Mouse (Mus musculus) CH12.LX (cell line): ENCODE measurements at regions not wholly inside any gene's neighbourhood (a gene's known extent, or its start where the extent isn't known, plus 50 kb on each side); places are given as distances from the start of the nearest gene placed in this dataset.

Source experiments
- DNase-seq: peaks from one replicate; pipeline ENCODE4 v3.0.0-alpha.2; 2013; ENCODE audit errors: extremely low read depth
- H3K27ac ChIP-seq: 2 replicates; pipeline ENCODE4 v1.5.1; 2012; ENCODE audit warnings: low read depth, mild to moderate bottlenecking, control low read depth, moderate library complexity; ENCODE audit not compliant: insufficient read depth
- H3K27me3 ChIP-seq: replicated peaks from 2 replicates; pipeline ENCODE3; 2012; ENCODE audit warnings: inconsistent platforms
- H3K36me3 ChIP-seq, 2 experiments: replicated peaks in 1 of 2; 2 replicates each; pipeline versions ENCODE3 to v1.6.1; 2012; ENCODE audit warnings: inconsistent platforms in 1 of 2, low read length in 1 of 2, mild to moderate bottlenecking in 1 of 2, mixed read lengths in 1 of 2, moderate library complexity in 1 of 2; ENCODE audit not compliant: control insufficient read depth in 1 of 2, insufficient read depth in 1 of 2
- H3K4me1 ChIP-seq, 2 experiments: 2 replicates each; pipeline ENCODE4 v1.6.1; 2012; ENCODE audit warnings: inconsistent platforms in 1 of 2, moderate library complexity in 1 of 2; ENCODE audit not compliant: insufficient read depth in 2 of 2, control insufficient read depth in 1 of 2
- H3K4me2 ChIP-seq: 2 replicates; pipeline ENCODE4 v1.6.1; 2012; ENCODE audit warnings: low read depth, mild to moderate bottlenecking, control low read depth; ENCODE audit not compliant: poor library complexity, insufficient read depth, severe bottlenecking
- H3K4me3 ChIP-seq, 3 experiments: fragments of 150-350 bp in 1 of 3; sonication (generic) in 1 of 3; replicated peaks in 1 of 3; 2 replicates each; pipeline versions ENCODE3 to v1.5.1; 2011 to 2012; ENCODE audit warnings: low read depth in 2 of 3, low read length in 2 of 3, mild to moderate bottlenecking in 2 of 3, moderate library complexity in 2 of 3, control low read depth in 1 of 3, improper control_type of control experiment in 1 of 3, inconsistent platforms in 1 of 3, mixed read lengths in 1 of 3; ENCODE audit not compliant: poor library complexity in 1 of 3
- H3K79me2 ChIP-seq: replicated peaks from 2 replicates; pipeline ENCODE4 v1.6.1; 2012; ENCODE audit warnings: mild to moderate bottlenecking, moderate library complexity; ENCODE audit not compliant: control insufficient read depth, poor library complexity, insufficient read depth, severe bottlenecking; ENCODE audit errors: extremely low read depth
- H3K9ac ChIP-seq: 2 replicates; pipeline ENCODE4 v1.6.1; 2012; ENCODE audit warnings: low read depth, mild to moderate bottlenecking, control low read depth, moderate library complexity; ENCODE audit not compliant: insufficient read depth
- H3K9me3 ChIP-seq: replicated peaks from 2 replicates; pipeline ENCODE3; 2012; ENCODE audit warnings: low read length, inconsistent platforms, mixed read lengths
- BHLHE40 ChIP-seq: IDR thresholded peaks from 2 replicates; pipeline ENCODE4 v1.6.1; 2011; ENCODE audit warnings: mild to moderate bottlenecking, low read depth, low read length, improper control_type of control experiment
- CHD1 ChIP-seq: IDR thresholded peaks from 2 replicates; pipeline ENCODE4 v1.6.1; 2012; ENCODE audit warnings: low read depth, low read length, improper control_type of control experiment, inconsistent platforms
- CHD2 ChIP-seq: IDR thresholded peaks from 2 replicates; pipeline ENCODE4 v1.6.1; 2011; ENCODE audit warnings: low read length, improper control_type of control experiment
- CTCF ChIP-seq, 2 experiments: IDR thresholded peaks in 1 of 2; conservative IDR thresholded peaks in 1 of 2; 2 replicates each; pipeline ENCODE4 v1.5.1; 2011 to 2012; ENCODE audit warnings: low read depth in 2 of 2, low read length in 2 of 2, improper control_type of control experiment in 1 of 2, inconsistent platforms in 1 of 2, mild to moderate bottlenecking in 1 of 2, moderate library complexity in 1 of 2
- E2F4 ChIP-seq: IDR thresholded peaks from 2 replicates; pipeline ENCODE4 v1.6.1; 2011; ENCODE audit warnings: low read depth, low read length, improper control_type of control experiment; ENCODE audit not compliant: insufficient replicate concordance
- ELF1 ChIP-seq: IDR thresholded peaks from 2 replicates; pipeline ENCODE4 v1.6.1; 2014; ENCODE audit warnings: low read depth, mild to moderate bottlenecking, inconsistent platforms, low read length, improper control_type of control experiment
- EP300 ChIP-seq: IDR thresholded peaks from 2 replicates; pipeline ENCODE4 v1.6.1; 2011; ENCODE audit warnings: low read length, improper control_type of control experiment
- ETS1 ChIP-seq: conservative IDR thresholded peaks from 2 replicates; pipeline ENCODE4 v1.6.1; 2012; ENCODE audit warnings: low read depth, mild to moderate bottlenecking, inconsistent platforms, low read length, improper control_type of control experiment, moderate library complexity
- GABPA ChIP-seq: IDR thresholded peaks from 2 replicates; pipeline ENCODE4 v1.6.1; 2012; ENCODE audit warnings: low read depth, low read length, improper control_type of control experiment, inconsistent platforms; ENCODE audit not compliant: insufficient replicate concordance
- IRF4 ChIP-seq: IDR thresholded peaks from 2 replicates; pipeline ENCODE4 v1.6.1; 2014; ENCODE audit warnings: low read depth, mild to moderate bottlenecking, inconsistent platforms, low read length, improper control_type of control experiment
- MEF2A ChIP-seq: IDR thresholded peaks from 2 replicates; pipeline ENCODE4 v1.6.1; 2014; ENCODE audit warnings: low read depth, mild to moderate bottlenecking, inconsistent platforms, low read length, improper control_type of control experiment, borderline replicate concordance
- MXI1 ChIP-seq: IDR thresholded peaks from 2 replicates; pipeline ENCODE4 v1.6.1; 2011; ENCODE audit warnings: mild to moderate bottlenecking, low read depth, low read length, improper control_type of control experiment
- MYC ChIP-seq: IDR thresholded peaks from 2 replicates; pipeline ENCODE4 v1.6.1; 2011; ENCODE audit warnings: low read depth, mild to moderate bottlenecking, improper control_type of control experiment, low read length
- NELFE ChIP-seq: IDR thresholded peaks from 2 replicates; pipeline ENCODE4 v1.6.1; 2011; ENCODE audit warnings: low read depth, low read length, improper control_type of control experiment
- NRF1 ChIP-seq: IDR thresholded peaks from 2 replicates; pipeline ENCODE4 v1.6.1; 2014; ENCODE audit warnings: low read depth, mild to moderate bottlenecking, inconsistent platforms, low read length, improper control_type of control experiment, moderate library complexity
- POLR2A ChIP-seq: IDR thresholded peaks from 2 replicates; pipeline ENCODE4 v1.6.1; 2011; ENCODE audit warnings: low read depth, mild to moderate bottlenecking, improper control_type of control experiment, low read length
- RAD21 ChIP-seq: IDR thresholded peaks from 2 replicates; pipeline ENCODE4 v1.6.1; 2011; ENCODE audit warnings: low read depth, mild to moderate bottlenecking, low read length, improper control_type of control experiment, moderate library complexity
- SIN3A ChIP-seq: IDR thresholded peaks from 2 replicates; pipeline ENCODE4 v1.6.1; 2012; ENCODE audit warnings: low read length, improper control_type of control experiment, inconsistent platforms
- SMC3 ChIP-seq: IDR thresholded peaks from 2 replicates; pipeline ENCODE4 v1.6.1; 2011; ENCODE audit warnings: low read depth, low read length, improper control_type of control experiment
- TBP ChIP-seq: conservative IDR thresholded peaks from 2 replicates; pipeline ENCODE4 v1.6.1; 2011; ENCODE audit warnings: low read depth, low read length, improper control_type of control experiment
- TCF12 ChIP-seq: IDR thresholded peaks from 2 replicates; pipeline ENCODE4 v1.6.1; 2014; ENCODE audit warnings: low read depth, mild to moderate bottlenecking, inconsistent platforms, low read length, improper control_type of control experiment
- USF2 ChIP-seq: conservative IDR thresholded peaks from 2 replicates; pipeline ENCODE4 v1.6.1; 2011; ENCODE audit warnings: low read depth, low read length, improper control_type of control experiment
- ZC3H11A ChIP-seq: IDR thresholded peaks from 2 replicates; pipeline ENCODE4 v1.6.1; 2012; ENCODE audit warnings: low read depth, mild to moderate bottlenecking, inconsistent platforms, low read length, improper control_type of control experiment
- ZMIZ1 ChIP-seq: IDR thresholded peaks from 2 replicates; pipeline ENCODE4 v1.6.1; 2012; ENCODE audit warnings: low read depth, mild to moderate bottlenecking, inconsistent platforms, low read length, improper control_type of control experiment
- ZNF384 ChIP-seq: IDR thresholded peaks from 2 replicates; pipeline ENCODE4 v1.6.1; 2012; ENCODE audit warnings: low read depth, low read length, improper control_type of control experiment, inconsistent platforms
- dilution Hi-C: fragments of 300-500 bp; cut with MboI; formaldehyde crosslinking; loops from 2 replicates; pipeline ENCODE4 v1.14.3; 2020; ENCODE audit warnings: low sequenced_read_pairs; ENCODE audit not compliant: extremely low pct_unique_long_range_greater_than_20kb, extremely low pct_ligation_motif_present
- in situ Hi-C: fragments of 300-500 bp; cut with MboI; formaldehyde crosslinking; loops from 3 replicates; pipeline ENCODE4 v1.14.3; 2019; ENCODE audit warnings: low sequenced_read_pairs, low pct_ligation_motif_present, low pct_unique_long_range_greater_than_20kb, mixed read lengths

DNA sequence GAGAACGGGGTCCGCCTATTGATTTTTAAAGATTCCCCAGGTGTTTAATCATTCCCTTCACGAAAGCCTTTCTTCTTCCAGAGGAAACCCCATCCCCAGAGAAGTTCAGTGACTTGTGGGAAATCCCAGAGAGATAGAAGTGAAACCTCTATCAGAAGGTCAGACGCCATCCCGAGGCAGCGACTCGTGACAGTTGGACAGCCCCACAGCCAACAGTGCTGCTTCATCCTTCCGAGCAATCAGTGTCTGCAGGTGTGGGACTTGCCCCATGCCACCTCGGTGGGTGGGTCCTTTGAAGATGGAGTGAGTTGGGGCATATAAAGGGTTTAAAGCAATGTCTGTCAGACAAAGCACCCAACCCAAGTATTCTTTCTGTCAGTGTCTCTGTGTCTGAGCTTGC is 139.9 kb upstream of the Prok2 start:
- peak; percentile 77 for TF ChIP-seq TCF12
- TF ChIP-seq IRF4: peak; percentile 80
- TF ChIP-seq GABPA: no peak
- TF ChIP-seq MEF2A: peak; percentile 77
- 0 out of 2 replicates have a peak, but pooled peaks have one; percentile 38 for TF ChIP-seq TBP
- peak; percentile 80 for TF ChIP-seq ETS1
- TF ChIP-seq ZC3H11A: no peak
- 0 out of 2 replicates have a peak, but pooled peaks have one; percentile 20 for TF ChIP-seq MYC
- TF ChIP-seq BHLHE40: peak; percentile 87
- peak; percentile 53; the same call in 1 of the 2 replicates for TF ChIP-seq EP300
- DNase-seq: peak; percentile 75
- H3K4me2 ChIP-seq: peak overlapping the region; percentile 63
- dilution Hi-C loops (no loop called here), in situ Hi-C loops (no loop called here)
- peaks cover 0 to 3% of the 10 kb centered on the region in 2 experiments for H3K36me3 ChIP-seq
- no peaks in the 10 kb centered on the region for H3K9me3 ChIP-seq
- H3K4me1 ChIP-seq: peaks cover 15 to 50% of the 10 kb centered on the region in 2 experiments
- no peaks in the 10 kb centered on the region for H3K79me2 ChIP-seq
- H3K27ac ChIP-seq: no peak overlapping the region; the same call in 1 of the 2 replicates
- no peaks in the 10 kb centered on the region for H3K27me3 ChIP-seq
- H3K9ac ChIP-seq: no peak overlapping the region
- H3K4me3 ChIP-seq: no peak overlapping the region

DNA sequence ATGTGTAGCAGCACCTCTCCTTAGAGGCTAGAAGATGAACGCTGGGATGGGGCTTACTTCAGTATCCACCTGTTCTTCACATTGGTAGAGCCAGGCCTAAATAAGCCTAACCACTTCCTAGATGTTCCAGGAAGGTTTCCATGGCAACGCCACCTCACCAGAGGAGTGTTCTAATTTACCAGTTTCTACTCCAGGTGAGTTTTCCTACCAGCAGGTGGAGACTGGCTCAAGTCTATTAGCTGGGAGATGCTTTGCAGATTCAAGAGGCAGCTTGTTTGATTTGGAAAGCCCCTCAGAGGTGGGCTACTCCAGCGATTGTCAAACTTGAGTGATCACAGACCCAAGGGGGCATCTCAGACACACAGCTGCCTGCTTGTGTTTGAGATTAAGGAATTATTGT is 138.8 kb upstream of the Prok2 start:
- in situ Hi-C loops (no loop called here), dilution Hi-C loops (no loop called here)
- Histone ChIP-seq H3K4me1 (peaks cover 15 to 53% of the 10 kb centered on the region in 2 experiments), H3K36me3 (peaks cover 0 to 3% of the 10 kb centered on the region in 2 experiments), H3K4me3 (no peak overlapping the region), H3K79me2 (no peaks in the 10 kb centered on the region), H3K27me3 (no peaks in the 10 kb centered on the region)
- no peak for TF ChIP-seq ELF1
- no peak for TF ChIP-seq MXI1
- TF ChIP-seq POLR2A: no peak
- no peak for TF ChIP-seq ZMIZ1
- TF ChIP-seq CHD1: no peak
- no peak for TF ChIP-seq TCF12
- peak; percentile 55 for TF ChIP-seq SMC3
- TF ChIP-seq E2F4: no peak
- TF ChIP-seq SIN3A: no peak
- no peak for TF ChIP-seq NRF1
- TF ChIP-seq MEF2A: no peak
- no peak for TF ChIP-seq ZNF384
- TF ChIP-seq CHD2: no peak
- peak in 1 of 2 experiments; percentile 59; a peak in 2 of 4 replicates for TF ChIP-seq CTCF (conservative IDR thresholded peaks at IDR 0.05 in 1 of 2, IDR thresholded peaks at IDR 0.05 in 1 of 2; ENCODE audit: low read depth in 2 of 2, low read length in 2 of 2)
- TF ChIP-seq RAD21: peak; percentile 66
- no peak for TF ChIP-seq NELFE
- no peak for TF ChIP-seq USF2
- TF ChIP-seq, all 38 proteins: peak for 3
- Histone ChIP-seq H3K4me2 (no peak overlapping the region), H3K9ac (no peak overlapping the region), H3K9me3 (no peaks in the 10 kb centered on the region), H3K27ac (no peak overlapping the region)
- peak; percentile 59 for DNase-seq
